Mouse (Mus musculus) brain, embryonic 18.5 days (tissue): ENCODE results near the gene Rab36.
"Not testable (repeated sequence)": the region's sequence is repeated elsewhere in the genome, so short reads cannot be mapped to it uniquely, and the experiment has no call there.

Experiments
- DNase-seq: peaks from one replicate; pipeline ENCODE4 v3.0.0-alpha.2; 2012; ENCODE audit warnings: low read depth, low spot score

Rab36 gene

DNA sequence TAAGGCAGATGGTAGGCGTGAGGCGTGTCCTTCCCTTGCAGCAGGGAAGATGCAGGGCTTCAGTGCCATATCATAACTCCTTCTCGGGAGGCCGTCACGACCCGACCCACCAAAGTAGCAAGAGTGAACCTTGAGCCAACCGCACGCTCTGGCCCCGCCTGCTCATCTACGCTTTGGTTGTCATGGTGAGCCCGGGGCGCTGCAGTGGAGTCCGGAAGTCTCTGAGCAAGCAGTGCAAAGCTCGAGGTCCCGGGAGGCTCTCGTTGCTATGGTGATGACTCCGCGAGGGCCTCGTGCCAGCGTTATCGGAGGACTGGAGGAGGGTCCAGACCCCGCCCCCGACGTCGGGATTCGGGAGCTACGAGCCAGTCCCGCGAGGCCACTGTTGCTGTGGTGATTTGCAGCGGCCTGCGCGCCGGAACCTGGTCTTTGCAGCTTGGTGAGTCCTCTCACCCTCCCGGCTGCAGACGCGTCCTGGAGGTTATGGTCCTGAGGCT is at the start of gene Rab36:
Gene Rab36, plus strand, starts transcription at position 176 of the 497 bp plus-strand sequence.
- peak; percentile 87 for DNase-seq

DNA sequence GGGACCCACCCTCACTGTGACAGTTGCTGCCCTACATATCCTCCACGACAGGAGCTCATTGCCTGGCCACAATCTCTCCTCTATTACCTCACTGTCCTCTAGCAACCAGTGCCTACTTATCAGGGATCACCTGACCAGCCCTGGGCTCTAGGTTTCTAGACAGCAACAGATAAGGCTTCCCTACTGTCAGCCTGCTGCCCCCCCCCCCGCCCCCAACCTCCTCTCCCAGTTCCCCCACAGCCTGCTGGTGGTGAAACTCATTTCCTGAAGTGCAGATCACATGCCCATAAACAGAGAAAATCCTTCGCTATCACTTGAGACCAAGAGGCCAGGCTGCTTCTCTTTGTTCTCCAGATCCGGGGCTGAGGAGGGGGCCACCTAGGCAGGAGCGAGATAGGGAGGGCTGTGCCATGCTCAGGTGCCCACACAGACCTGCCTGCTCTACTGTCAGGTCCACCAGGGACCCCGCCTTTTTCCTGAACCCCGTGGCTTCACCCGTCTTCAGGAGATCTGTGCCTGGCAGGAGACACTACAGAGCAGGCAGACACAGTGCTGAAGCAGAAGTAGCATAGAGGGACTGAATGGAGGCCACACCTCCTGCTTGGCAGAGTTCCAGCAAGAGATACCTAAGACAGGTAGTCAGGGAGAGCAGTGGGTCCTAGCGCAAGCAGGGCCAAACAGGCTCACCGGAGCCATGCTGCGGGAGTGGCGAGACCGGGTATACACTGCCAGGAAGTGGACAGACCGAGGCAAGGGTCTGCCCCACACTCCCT is 49.0 kb upstream of the Rab36 start:
- DNase-seq = no peak

DNA sequence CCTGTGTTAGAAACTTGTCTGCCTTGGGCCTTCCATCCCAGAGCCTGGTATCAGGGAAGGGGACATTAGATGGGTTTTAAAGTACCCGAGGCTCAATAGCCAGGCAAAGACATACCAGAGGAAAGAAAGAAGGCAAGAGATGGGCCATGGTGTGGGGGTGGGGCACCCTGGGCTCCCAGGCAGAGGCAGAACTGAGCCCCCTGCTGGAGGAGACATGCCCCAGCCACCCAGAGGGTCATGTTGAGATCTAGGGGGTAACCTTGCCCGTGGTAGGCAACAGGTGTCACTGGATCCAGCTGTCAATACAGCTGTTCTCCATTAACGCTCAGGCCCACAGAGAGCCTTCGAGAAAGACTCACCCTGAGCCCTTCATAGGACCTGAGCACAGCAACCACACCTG is 47.0 kb upstream of the Rab36 start:
- no peak for DNase-seq

DNA sequence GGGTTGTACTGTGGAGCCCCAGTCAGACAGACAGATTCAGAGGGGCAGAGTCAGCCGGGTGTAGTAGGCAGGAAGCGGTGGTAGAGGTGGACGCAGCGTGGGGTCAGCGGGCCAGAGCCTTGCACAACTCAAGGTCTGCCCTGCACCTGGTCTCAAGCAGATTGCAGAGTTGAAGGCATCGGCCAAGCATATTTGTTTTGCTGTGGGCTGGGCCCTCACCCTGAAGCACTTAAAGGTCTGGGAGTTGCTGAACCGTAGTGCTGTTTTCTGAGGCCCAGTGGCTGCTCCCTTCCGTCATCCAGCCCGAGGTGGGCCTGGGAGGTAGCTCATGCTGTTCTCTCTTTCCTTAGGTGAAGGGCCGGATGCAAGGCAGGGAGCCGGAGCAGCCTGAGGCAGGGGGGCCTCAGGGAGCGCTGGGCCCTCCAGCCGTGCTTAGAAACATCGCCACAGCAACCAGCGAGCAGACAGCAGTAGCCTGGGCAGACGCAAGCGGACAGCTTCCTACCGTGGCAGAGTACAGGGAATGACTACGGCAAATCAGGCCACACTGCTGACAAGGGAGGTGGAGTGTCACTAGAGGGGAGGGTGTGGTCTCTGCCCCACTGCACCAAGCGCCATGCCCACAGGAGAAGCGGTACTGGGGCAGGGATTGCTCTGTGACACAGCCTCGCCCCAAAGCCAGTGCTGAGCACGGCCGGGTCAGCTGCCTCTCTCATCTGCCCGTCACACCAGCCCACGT is 46.1 kb upstream of the Rab36 start:
- DNase-seq = no peak

DNA sequence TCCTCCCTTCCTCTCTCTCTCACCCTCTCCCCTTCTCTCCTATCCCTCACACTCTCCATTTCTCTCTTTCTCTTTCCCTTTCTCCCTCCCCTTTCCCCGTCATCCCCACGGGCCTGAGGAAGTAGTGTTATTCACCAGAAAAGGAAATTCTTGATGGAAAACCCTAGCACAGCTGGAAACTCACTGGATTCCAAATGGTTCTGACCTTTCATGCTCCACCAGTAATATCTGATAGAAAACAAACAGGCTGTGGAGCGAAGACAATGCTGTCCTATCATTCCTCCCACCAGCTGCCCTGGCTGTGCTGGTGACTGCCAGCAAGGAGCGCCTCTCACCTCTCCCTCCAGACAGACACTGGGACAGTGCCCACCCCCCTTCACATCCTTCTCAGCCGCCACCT is 42.0 kb upstream of the Rab36 start:
- DNase-seq = no peak

DNA sequence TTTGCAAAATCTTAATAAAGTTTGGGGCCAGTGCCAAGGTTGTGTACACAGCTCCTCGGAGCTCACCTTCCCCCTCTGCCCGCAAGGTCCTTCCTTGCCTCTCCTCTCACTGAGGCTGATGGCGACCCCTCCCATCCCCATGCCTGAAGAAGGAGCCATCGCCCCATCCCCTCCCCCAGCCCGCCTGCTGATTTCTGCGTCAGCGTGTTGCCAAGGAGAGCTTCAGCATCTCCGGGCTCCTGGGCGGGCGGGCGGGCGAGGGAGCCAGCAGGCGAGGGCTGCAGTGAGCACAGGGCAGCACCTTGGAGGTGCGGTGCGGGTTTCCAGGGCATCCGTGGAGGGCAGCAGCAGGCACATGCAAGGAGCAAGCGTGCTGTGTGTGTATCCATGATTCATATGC is 41.5 kb upstream of the Rab36 start:
- DNase-seq = no peak

DNA sequence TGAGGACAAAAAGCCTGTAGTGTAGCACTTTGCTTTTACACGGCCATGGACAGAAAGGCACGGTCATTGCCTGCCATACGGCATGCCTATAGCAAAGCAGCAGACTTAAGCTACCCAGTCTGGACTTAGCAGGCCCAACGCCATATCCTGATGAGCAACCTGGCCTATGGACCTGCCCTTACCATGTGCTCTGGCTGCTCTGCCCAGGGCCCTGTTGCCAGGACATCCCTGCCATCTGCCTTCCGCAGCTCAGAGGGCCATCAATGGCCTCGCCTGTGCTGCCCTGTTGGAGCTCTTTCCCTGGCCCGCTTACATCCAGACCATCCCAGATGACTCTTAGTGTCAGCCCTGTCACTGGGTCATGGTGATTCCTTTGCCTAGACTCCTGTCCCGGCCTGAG is 35.5 kb upstream of the Rab36 start:
- no peak for DNase-seq

DNA sequence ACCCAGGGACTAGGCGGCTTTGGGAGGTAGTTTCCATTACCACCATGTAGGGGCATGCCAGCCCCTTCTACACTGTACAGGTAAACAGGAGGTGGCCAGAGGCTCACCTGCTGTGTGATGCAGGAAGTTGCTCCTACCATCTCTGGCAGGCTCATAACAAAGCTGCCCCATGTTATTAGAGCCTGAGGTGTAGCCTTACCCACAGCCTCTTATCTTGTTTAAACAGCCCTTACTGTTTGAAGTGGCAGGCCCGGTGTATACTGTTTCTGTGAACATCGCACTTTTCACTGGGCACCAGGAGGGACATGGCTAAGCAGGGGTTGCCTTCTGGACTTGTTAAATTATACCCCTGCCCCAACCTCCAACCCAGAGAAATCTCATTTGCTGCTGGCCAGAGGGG is 32.8 kb upstream of the Rab36 start:
- DNase-seq = no peak

DNA sequence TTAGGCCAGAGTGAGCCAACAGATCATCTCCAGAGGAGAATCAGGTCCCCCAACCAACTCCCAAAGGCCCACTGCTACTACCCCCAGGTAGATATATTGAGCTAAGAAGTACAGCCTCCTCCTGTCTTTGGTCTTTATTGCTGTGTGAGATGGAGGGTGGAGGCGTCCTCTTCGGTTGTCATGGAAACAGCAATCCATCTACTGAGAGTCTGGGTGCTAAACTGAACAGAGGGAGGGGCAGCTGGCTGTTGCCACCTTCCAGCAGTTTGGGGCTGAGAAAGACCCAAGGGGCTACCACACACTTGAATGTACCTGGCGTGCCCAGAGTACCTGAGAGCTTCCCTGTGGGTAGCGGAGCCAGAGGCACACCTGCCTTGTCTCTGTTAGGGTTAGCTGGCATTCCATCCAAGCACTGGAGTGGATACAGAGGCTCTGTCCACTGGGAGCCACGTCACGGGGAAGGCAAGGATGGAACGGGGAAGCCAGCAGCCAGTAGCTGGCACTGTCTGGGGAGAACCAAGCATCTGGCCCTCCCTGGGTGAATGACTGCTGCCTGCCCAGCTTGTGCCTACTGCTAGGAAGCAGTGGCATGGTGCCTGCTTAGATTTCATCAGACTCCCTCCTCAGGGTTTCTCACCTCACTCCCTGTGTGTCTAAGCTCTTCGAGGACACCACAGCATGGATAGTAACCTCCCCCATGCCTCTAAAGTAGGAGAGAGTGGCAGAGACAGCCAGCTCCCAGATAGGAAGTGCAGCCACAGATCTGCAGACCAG is 29.8 kb upstream of the Rab36 start:
- no peak for DNase-seq

DNA sequence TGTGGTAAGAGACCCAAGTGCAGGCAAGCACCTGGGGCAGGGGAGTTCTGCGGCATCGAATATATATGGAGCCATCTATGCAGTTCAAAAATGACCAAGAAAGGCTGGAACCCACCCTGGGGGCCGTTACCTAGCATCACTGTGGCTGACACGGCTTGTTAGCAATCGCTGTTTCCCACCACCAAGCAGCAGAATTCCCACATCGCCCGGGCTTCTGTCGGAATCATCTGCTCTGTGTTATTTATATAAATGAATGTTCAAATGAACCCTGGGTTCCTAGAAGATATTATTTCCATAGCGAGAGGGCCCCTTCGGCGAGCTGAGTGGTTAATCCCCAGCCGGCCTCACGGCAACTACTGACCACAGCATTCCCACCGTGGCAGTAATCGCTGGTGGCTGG is 26.2 kb upstream of the Rab36 start:
- DNase-seq = no peak

DNA sequence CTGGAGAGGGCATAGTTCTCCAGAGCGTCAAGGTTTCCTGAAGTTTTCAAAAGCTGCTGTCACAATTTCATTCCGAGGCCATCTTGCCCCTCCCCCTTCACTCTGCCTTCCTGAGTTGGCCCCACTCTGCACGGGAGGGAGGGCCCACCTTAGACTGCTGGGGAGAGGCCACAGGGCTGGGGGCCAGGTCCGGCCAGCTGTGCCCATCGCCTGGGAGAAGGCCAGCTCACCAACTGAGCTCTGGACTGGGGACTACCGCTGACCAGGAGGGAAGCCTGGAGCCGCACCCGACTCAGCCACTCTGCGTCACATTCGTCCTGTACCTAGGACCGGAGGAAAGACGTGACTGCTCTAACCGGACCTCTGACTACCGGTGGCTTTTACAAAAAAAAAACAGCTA is 21.4 kb upstream of the Rab36 start:
- DNase-seq = no peak

DNA sequence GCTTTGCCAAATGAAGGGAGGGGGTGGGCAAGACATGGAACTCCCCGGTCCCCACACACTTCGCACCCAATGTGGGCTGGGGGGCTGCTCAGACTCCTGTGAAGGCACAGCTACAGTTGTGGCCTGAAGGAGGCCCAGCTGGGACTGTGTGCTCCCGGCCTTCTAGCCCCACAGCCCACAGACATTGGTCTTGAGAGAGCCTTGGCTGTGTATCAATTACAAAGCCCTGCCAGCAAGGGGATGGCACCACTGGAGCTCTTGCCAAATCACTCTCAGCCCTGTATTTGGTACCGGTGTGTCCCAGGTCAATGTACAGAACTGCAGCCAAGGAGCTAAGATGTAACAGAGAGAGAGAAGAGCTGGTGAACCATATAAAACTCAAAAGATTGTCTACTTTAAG is 20.4 kb upstream of the Rab36 start:
- no peak for DNase-seq

DNA sequence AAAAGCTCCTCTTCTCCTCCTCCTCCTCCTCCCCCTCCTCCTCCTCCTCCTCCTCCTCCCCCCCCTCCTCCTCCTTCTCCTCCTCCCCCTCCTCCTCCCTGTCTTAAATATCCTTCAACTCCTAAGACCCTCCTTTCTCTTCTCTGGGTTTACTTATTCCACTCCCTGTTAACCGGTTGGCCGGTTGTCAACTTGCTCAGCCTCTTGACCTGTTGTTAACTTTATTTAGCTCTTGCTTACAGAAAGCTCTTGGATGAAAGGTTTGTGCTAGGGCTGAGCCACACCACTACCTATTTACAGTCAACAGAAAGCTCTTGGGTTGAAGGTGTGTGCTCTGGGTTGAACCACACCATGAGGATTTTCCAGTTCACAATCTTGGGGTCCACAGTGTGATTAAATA is 16.6 kb upstream of the Rab36 start:
- DNase-seq = no peak

DNA sequence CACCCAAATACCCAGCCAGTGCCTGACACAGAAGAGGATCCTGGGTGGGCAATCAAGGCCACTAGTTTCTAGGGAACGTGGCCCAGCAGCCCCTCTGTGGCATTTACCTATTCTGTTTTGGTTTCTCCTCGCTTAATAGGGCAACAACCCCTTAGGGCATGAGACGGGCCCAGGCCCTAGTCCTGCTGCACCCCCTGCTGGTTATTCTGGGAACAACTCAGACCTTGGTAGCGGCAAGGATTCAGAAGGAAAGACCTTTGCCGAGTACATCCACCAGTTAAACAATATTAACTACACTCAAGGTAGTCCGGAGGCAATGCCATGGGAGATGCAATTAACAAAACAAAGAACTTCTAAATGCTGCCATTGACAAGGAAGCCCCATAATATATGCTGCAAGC is 15.7 kb upstream of the Rab36 start:
- DNase-seq = no peak

DNA sequence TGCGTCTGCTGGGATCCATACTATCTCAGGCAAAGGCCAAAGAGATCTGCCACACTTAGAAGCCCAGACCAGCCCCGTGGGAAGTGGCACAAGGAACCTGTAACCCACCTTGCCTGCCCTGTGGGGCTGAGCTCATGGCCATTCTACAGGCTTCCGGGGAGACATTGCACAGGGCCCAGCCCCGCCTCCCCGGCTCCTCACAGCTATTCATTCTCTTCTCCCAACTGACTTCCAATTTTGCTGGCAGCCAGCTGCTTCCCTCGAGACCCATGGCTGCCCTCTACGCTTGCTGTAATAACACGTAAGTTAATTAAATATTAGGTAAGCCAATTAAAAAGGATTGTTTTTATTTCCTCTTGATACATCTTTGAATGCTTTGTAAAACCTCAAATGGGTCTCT is 10.4 kb upstream of the Rab36 start:
- no peak for DNase-seq

DNA sequence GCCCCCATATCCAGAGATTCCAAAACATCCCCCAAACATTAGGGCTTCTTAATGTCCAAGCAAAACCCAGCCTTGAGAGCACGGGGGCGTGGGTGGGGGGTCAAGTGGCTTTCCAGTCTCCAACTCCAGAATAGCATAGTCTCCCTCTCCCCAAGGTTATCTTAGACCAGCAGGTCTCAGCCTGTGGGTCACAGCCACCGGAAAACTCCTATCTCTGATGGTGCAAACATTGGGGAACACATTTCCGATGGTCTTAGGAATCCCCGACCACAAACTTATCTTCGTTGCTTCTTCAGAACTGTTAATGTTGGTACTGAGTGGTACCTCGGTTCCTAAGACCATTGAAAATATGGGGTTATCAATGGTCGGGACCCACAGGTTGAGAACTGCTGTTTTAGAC is 8.1 kb upstream of the Rab36 start:
- no peak for DNase-seq

DNA sequence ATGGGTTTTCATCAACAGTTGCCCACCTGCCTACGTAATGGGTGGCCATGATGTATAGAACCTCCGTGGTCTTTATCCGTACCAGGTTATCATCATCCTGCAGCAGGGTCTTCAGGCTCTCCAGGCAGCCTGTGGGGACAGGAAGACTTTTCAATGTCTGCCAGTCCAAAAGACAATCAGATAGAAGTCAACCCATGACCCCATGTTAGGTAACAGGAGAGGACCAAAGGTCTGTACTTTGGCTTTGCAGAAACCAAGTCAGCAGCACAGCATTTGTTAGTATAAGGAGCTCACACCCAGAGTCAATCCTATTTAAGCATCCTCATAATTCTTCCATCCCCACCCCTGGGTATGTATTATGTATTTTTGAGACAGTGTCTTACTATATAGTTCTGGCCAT is 7.2 kb upstream of the Rab36 start:
- no peak for DNase-seq

DNA sequence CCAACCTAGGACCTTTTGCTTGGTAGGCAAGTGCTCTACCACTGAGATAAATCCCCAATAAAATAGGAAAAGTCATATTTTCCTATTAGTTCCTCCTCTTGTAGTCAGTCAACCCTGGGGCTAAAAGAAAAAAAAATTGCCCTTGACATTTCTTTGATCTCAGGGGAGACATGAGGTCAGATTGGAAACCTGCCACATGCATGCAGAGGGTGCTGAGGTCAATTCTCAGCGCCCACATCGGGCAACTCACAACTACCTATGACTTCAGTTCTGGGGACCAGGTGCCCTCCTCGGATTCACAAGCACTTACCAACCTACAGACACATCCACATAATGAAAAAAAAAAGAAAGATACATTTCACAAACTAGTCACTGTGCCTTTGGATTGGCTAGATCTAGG is 6.6 kb upstream of the Rab36 start:
- no peak for DNase-seq

DNA sequence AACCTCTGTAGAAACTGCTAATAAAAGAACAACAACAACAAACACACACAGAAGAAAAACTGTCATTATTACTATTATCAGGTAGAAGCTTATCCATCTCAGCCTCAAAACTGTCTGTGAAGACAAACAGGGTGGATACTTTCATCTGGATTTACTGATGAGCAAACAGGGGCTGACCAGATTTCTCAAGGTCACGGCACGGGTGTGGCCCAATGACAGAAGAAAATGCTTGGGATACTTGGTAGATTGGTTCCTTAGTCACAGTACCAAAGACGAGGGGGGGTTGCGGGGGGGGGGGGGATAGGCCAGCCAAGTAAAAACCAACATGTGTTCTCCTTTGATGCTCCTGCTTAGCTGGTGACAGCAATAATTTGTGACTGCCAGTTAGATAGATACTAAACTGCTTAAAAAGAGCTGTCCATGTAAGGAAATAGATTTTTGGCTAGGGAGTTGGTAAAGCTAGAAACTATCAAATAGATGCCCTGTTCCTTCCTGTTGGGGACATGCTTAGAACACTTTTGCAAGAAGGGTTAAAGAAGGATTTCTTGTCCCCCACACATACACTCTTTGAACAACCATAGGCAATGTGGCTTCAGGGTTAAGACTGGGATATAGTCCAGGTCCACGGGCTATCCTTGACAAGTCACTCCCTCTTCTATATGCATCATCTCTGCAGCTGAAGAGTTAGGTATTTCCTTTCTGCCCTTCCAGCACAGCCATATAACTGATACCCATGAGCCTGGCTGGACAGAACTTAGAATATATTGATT is 5.3 kb upstream of the Rab36 start:
- DNase-seq = no peak

DNA sequence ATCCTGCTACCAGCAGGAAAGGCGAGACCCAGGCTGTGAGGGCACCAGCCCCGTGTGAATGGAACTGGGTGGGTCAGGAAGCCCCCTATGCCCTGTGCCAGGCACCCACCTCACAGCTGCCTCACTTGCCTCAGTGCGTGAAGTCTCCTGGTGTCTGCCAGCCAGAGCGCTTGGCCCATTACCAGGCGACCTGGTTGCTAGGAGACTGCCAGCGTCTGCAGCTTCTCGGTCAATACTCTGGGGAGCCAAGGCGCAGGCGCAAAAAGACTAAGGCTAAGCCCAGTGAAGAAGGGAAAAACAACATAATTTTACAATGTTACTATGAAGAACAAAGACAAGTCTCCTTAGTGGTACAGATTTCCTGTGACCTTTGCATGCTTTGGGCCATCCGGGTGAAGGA is 4.5 kb upstream of the Rab36 start, which contains the start of gene Rsph14:
Gene Rsph14, minus strand, starts transcription at position 192 of the 400 bp plus-strand sequence.
- peak; percentile 75 for DNase-seq

DNA sequence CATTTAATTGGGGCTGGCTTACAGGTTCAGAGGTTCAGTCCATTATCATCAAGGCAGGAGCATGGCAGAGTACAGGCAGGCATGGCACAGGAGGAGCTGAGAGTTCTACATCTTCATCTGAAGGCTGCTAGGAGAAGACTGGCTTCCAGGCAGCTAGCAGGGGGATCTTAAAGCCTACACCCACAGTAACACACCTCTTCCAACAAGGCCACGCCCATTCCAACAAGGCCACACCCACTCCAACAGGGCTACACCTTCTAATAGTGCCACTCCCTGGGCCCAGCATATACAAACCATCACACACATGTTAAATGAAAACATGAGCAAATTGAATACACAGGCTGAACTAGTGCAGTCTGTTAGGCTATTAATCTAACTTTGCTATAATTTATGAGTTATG is 5.2 kb downstream of the Rab36 start:
- not testable (repeated sequence) for DNase-seq

DNA sequence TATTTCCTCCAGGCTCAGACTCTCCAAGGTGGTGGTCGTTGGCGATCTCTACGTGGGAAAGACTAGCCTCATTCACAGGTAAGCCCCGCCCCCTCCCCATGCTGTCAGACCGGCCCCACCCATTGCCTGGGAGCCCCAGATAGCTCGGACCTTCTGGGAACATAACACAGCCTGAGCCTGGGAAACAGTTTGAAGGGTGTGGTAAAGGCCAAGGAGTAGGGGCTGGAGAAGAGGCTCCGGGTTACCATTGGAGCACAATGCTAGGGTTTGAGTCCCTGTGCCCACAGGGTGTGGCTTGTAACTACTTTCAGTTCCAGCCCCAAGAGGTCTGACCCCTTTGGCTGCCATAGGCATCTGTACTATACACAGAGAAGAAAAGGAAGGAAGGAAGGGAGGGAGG is 7.6 kb downstream of the Rab36 start:
- no peak for DNase-seq
